Mouse (Mus musculus) megakaryocyte, embryonic 14.5 days (primary cell): Measurements from ENCODE around the gene Hmg20b.

Experiments
- FLI1 ChIP-seq: IDR thresholded peaks from 2 replicates; pipeline ENCODE4 v1.6.1; 2012; ENCODE audit warnings: low read length, inconsistent platforms, mixed read lengths
- GATA1 ChIP-seq: IDR thresholded peaks from 3 replicates; pipeline ENCODE4 v1.6.1; 2012; ENCODE audit warnings: mixed read lengths, low read length, inconsistent platforms, borderline replicate concordance

- TF ChIP-seq GATA1 (no peak), FLI1 (no peak)
These were observed 48.0 kb downstream of the Hmg20b start for GRCm38 (mm10) chr10:81302288-81302687.
